Mouse (Mus musculus) large intestine, adult 2 months (tissue): ENCODE measurements around the gene Wnt5a. TPM values are rescaled to one million over a fixed set of nuclear protein-coding genes. Genes with fewer than 3 reads are reported as not detected.

ENCODE experiments used
- DNase-seq: peaks from one replicate; pipeline ENCODE4 v3.0.0-alpha.2; 2012; ENCODE audit warnings: low read depth, low spot score
- WGBS: fragments of 180-500 bp; shearing (Covaris S2); methylation state at CpG from one replicate; pipeline ENCODE4 v1.1.7; 2018; 5-methylcytosine and 5-hydroxymethylcytosine counted together
- polyA plus RNA-seq: library from polyadenylated mRNA; depleted of rRNA; stranded (reverse); fragments of >200 nt; gene quantifications from 2 replicates; pipeline ENCODE4 v1.2.3, GENCODE M21; 2012; rRNA removed

Gene Wnt5a
- 3.3 and 5.1 TPM in 2 replicates for polyA plus RNA-seq

DNA sequence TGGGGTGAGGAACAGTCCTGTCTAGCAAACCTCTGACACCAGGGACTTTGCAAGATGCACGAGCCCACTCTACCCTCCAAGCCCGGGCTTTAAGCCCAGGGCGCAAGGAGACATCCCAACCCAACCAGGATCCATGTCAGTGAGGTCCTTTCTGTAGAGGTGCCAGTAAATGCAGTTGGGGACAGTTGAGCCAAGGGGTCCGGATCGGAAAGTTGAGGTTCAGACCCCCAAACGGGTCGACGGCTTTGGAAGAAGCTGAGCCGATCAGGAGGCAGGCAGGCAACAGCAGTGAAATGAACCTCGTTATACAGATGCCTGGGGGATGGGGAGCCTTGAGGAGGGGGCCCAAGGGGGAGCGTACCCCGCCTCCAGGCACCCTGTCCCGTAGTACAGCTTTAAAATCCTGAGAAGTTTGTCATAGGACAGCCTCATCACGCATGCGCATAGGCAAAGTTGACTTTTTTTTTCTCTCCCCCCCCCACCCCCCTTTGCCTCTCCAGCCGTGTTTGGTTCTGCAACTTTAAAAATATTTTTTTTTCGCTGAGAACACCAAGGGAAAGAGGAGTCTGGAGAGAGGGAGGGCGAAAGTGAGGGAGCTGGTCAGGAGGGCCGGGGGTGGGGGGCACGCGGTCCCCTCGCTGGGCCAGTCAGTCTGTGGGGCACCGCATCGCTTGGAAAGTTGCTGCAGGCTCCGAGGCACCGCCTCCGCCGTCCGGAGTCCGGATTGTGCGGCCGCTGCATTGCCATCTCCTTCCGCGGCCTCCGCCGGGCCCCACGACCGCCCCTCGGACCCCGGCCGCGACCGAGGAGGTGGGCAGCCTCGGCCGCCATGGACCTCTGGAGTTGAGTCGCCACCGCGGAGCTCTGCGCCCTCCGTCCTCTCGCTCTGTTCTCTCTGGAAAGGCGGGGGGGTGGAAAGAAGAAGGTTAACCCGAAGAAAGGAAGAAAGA lies at the start of gene Wnt5a:
Gene Wnt5a (plus strand): TSS at position 650 of the 950 bp plus-strand sequence.
- 3% methylated on average over 53 of the region's 53 CpGs for WGBS
- DNase-seq, result no peak

DNA sequence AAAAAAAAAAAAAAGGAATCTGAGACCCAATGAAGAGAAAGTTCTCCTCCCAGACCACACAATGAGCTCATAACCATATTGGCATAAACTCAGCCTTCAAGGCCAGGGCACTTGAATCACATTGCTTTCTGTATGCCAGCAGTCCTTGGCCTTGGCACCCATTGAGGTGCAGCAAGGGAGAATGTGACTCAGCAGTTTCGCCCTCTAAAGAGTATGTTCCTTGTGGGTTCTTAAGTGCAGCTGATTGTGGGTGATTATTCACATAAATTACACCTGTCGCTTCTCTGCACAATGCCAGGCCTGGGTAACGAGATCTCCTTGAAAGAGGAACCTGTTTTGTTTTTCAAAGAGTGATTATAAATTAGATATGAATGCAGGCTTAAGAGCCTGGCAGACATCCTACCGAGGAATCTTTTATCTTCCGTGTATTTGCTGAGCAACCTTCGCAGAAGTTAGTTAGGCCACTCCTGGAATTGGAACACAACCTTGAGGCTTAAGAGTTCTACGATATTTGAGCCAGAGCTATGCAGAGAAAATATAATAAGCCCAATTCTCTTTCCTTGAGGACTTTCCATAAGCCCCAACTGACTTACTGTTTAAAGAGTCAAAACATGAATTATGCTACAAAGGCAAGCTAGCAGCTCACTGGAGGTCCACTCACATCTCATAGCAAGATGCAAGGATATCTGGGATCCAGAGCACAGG lies 48.0 kb upstream of the Wnt5a start:
- 23% methylated on average over 7 of the region's 7 CpGs for WGBS

DNA sequence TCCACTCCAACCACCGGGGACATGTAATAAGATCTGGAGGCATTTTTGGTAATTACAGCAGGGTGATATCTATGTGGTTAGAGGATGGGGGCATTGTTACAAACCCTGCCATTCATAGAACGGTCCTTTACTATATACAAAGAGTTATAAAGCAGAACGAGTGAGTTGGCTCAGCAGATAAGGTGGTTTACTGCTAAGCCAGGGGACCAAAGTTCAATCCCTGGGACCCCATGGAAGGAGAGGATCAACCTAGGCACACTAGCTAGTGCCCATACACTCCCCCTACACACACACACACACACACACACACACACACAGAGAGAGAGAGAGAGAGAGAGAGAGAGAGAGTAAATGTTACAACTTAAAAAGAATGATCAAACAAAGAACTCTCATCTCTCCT lies 47.1 kb upstream of the Wnt5a start:
- no peak for DNase-seq
- 29% methylated on average over 3 of the region's 3 CpGs for WGBS

More for the DNA sequence above, 48.0 kb upstream of the Wnt5a start:
- peak; percentile 37 for DNase-seq

DNA sequence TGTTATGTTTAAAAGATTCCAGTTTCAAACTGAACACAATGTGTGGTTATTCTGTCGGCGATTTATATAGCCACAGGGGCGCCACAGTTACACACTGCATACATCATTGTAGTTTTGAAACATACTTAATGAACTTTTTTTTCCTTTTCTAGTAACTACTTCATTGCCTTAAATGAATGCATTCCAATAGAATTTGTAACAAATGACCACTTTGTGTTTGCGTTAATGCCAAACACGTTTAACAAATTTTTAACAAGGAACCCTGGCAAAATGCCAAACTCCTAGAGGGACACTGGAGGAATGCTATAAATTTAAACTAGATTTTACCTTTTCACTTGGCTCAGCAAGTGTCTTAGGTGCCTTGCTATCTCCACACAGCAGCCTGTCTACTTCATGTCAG lies 36.6 kb upstream of the Wnt5a start:
- 46% methylated on average over 5 of the region's 5 CpGs for WGBS
- DNase-seq, result no peak

DNA sequence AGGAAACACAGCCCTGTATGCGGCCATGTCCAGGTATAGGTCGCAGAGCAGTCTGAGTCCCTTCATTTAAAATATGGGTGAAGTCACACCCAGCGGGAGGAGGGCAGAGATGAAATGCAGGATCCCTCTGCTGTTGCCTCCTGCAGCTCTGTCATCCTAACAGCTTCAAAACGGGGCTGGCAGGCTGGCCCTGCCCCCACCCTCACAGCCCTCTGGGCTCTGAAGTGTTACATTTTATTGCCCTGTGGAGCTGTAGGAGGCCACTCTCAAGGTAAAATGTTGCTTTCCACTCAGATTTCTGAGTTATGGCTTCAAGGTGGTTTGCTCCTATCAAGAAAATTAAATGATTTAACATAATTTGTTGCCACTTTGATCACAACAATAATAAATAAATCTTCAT lies 34.9 kb upstream of the Wnt5a start:
- DNase-seq, result no peak
- WGBS, result 55% methylated on average over 4 of the region's 4 CpGs

DNA sequence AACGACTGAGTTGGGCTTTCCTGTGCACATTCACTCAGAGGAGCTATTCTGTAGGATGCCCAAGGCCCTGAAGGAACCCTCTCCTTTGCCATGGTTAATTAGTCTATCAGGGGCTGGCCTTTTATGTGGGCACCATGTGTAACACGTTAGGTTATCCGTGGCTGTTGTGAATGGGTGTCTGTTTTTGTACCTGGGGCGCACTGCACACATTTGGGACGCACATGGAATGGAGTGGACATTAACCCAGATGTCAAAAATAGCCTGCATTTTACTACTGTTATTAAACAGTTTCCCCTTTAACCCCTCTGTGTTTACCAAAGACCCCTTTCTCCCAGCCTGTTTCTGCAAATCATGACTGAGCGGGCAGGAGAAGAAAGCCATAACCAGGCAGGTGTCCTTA lies 34.3 kb upstream of the Wnt5a start:
- WGBS, result 71% methylated on average over 6 of the region's 6 CpGs

DNA sequence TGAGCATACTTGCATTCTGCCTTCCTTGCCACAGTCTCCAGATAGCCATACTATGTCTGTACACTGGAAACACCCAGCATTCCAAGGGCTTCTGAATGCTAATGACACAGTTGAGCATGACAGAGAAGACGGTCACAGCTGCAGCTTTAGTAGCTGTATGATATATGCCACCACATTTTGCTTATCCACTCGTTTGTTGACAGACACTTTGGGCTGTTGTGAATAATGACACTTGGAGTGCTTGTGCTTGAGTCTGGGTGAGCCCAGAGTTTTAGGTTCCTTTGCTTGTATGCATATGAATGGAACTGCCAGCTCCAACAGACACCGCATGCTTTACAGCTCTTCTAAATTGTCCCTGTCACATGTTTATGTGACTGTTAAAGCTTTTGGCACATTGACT lies 29.5 kb upstream of the Wnt5a start:
- WGBS, result 52% methylated on average over 3 of the region's 3 CpGs
- no peak for DNase-seq

More for the DNA sequence above, 34.3 kb upstream of the Wnt5a start:
- no peak for DNase-seq

DNA sequence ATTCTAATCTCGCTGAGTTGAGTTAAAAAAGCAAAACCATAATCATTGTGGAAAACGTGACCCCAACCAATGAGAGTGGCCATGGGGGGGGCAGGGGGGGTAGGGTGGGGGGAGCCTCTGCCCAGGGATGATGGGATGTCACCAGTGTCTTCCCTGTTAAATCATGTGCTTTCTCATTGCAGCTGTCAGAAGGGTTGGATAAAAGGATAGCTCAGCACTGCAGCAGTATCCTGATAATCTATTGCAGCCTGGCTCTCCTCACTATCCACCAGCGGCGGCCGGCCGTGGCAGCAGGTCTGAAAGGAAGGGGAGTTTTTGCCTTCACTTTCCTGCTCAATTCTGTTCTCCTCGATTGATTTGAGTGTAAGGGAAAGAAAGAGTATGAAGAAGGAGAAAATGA lies 29.1 kb upstream of the Wnt5a start:
- WGBS, result 43% methylated on average over 7 of the region's 7 CpGs

DNA sequence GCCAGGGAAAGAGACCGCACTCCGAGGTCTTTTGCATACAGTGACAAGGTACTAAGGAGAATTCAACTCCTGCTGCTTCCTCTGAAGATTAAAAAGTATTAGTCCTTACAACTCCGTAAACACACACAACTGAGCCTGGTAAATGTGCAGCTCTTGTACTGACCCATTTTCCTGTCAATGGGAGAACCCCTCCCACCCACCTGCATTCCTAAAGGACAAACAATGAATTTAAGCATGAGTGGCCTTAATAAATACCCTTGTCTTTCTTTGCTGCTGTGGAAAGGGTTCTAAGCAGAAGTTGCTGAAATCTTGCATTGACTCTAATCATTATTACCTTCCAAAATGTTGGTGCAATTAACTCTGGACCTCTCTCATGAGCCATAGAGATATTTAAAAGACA lies 27.8 kb upstream of the Wnt5a start:
- WGBS, result 74% methylated on average over 3 of the region's 3 CpGs
- no peak for DNase-seq

More for the DNA sequence above, 29.1 kb upstream of the Wnt5a start:
- DNase-seq, result no peak

DNA sequence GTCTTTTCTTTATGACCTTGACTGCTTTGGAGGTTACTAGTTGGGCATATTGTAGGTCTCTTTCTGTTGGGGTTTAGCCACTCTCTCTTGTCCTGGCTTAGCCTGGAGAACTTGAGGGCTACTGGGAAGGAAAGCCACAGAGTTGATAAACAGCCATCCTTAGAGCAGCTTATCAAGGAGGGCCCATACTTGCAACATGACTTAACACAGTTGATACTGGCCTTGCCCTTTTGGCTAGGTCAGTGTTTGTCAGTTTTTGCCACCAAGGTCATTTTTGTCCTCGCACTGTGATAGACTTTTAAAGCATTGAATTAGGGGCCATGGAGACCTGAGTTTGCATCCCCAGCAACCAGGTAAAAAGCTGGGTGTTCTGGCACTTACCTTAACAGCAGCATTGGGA lies 23.7 kb upstream of the Wnt5a start:
- no peak for DNase-seq
- WGBS, result 70% methylated on average over 1 of the region's 1 CpGs

DNA sequence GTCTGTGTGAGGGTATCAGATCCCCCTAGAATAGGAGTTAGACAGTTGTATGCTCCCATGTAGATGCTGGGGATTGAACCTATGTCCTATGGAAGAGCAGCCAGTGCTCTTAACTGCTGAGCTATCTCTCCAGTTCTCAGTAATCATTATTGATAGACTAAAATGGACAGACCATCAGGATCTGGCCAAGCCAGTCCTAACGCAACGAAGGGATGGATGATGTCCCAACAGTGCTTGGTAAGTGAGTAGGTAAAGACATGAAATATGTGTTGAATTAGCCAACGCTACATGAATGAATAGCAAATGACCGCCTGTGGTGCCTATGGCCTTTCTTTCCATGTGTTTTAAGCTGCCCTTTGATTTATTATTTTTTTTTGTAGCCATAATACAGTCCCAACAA lies 10.7 kb upstream of the Wnt5a start:
- DNase-seq, result no peak
- WGBS, result 92% methylated on average over 4 of the region's 4 CpGs

DNA sequence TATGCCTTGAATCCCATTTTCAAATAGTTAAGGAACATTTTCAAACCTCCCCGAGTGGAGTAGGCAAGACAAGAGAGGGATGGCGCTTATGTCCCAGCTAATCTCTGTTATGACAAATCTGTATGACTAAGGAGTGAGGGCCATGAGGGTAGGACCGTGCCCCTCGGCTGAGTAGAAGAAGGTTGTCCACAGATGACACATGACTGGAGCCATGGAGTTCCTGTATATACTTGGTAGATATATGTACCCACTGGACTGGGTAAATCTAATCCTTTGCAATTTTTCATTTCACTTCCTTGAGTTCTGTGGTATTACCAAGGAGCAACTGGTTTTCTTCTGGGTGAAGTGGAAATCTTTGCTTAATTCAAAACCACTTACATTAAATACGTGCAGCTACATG lies 10.3 kb upstream of the Wnt5a start:
- no peak for DNase-seq
- WGBS, result 91% methylated on average over 5 of the region's 5 CpGs

DNA sequence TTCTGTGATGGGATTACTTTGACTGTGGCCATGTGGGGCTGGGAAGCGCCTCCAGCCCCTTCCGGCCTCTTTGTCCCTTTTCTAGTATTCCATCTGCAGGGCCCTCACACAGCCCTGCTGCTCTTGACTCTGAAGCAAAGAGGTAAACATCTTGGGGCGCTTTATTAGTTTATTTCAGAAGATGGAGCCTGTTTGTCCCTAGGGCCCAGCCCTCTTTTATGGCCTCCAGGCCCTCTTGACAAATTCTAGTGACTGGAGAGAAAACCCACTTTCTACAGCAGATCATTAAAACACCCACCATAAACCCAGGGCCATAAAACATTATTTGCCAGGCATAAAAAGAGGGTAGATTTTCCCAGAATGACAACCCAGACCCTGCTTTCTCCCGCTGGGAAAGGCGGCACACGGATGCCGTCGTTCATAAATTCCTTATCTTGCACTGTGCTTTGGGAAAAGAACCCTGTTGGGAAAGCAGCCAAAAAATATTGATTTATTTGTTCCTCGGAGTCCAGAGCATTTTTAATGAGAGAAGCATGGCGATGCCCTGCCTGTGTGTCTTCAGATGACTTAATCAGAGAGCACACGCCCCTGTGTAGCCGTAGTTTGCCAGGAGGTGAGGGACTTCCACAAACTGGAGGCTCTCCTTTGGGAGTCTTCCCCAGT lies 3.2 kb upstream of the Wnt5a start:
- no peak for DNase-seq
- WGBS, result 21% methylated on average over 12 of the region's 12 CpGs

DNA sequence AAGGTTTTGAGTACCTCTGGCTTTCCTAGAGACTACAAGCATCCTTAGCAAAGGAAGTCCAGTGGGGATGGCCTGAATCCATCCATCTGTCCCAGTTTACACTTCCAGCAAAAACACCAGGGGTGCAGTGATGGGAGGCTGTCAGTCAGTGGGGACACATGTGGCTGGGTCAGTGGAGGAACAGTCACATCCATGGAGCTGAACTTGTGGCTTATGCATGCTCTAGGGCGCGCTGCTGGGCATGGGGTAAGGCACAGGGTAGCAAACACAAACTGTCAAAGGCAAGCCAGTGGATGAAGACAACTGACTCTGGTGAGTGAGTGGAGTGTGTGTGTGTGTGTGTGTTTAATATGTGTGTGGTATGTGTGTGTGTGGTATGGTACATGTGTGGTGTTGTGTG lies 1.3 kb upstream of the Wnt5a start:
- 92% methylated on average over 2 of the region's 2 CpGs for WGBS
- no peak for DNase-seq

DNA sequence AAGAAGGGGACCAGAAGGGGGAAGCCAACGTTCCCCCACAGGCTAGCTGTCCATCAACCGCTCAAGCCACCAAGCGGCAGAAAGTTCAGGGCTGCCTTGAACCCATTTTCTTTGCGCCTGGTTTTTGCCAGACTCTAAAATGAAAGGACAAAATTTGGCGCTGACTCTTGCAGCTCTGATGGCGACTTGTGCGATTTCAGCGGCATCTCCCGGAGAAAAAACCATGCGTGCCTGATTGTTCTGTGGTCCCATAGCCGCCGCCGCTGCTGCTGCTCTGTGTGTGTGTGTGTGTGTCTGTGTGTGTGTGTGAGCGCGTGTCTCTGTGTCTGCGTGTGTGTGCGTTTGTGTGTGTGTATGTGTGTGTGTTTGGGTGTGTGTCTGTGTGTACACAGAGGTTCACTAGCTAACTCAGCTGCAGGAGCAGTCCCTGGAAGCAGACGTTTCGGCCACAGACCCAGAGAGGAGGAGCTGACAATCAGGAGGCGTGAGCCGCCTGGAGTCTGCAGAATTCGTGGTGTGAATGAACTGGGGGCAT lies 568 bp downstream of the Wnt5a start:
- no peak for DNase-seq
- under 1% methylated on average over 22 of the region's 22 CpGs for WGBS

DNA sequence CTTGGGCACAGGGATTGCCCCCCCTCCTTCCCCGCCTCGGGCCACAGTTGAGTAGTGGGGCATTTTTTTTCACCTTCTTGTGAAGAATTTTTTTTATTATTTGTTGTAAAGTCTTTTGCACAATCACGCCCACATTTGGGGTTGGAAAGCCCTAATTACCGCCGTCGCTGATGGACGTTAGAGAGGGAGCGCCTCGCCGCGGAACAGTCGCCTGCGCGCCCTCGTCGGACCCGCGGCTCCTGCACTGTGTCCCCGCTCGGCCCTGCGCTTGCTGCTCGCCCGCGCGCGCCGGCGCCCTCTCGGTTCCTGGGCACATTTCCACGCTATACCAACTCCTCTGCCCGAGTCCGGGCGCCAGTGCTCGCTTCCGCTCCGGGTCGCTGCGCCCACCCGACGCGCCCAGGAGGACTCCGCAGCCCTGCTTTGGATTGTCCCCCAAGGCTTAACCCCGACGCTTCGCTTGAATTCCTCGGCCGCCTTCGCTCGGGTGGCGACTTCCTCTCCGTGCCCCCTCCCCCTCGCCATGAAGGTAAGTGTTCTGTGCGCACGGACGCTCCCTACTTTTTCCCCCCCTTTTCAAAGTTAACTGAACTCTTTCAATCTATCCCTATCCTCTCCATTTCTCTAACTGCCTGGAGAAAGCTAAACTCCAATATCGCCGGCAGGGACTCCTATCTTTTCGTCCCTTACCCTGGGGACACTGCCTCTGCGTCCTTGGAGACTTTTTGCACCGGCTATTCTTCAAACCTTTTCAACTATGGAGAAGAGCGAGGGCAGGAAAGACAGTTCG lies 1.2 kb downstream of the Wnt5a start:
- WGBS, result 1% methylated on average over 62 of the region's 62 CpGs
- no peak for DNase-seq

DNA sequence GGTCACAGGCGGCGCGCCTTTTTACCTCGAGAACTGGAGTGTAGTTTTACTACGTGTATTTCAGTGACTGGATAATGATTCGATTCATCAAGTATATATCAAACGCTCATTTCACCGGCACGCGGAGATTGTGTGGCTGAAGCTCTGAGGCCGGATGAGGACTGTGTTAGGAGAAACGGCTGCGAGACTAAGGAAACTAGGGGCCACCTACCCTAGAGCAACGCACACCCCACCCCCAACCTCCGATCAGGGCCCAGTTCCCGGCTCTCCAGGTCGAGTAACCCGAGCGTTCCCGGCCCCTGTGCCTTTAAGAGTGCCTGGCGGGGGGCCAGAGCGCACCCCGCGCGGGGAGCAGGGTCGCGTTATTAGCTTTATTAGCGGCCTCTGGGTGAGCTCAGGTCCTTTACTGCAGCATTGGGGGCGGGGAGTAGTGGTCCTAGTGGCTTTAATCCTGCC lies 1.9 kb downstream of the Wnt5a start:
- under 1% methylated on average over 29 of the region's 29 CpGs for WGBS
- DNase-seq, result no peak

DNA sequence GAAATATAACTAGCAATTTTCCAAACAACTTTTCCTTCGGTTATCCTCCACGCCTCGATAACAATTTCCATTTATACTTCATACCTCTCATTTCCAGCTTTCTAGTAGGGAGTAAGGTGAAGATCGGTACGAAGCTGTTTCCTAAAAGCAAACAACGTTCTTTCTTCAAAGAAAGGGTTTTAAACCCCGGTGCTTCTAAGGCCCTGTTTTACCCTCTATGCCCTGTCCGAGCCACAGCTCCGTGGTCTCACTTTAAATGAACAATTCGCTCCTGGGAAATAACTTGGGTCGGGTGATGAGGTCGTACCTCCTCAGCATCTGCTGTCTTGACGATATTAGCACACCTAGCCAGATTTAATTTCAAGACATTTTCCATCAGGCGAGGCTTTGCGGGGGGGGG lies 2.5 kb downstream of the Wnt5a start:
- 1% methylated on average over 15 of the region's 15 CpGs for WGBS
- no peak for DNase-seq

DNA sequence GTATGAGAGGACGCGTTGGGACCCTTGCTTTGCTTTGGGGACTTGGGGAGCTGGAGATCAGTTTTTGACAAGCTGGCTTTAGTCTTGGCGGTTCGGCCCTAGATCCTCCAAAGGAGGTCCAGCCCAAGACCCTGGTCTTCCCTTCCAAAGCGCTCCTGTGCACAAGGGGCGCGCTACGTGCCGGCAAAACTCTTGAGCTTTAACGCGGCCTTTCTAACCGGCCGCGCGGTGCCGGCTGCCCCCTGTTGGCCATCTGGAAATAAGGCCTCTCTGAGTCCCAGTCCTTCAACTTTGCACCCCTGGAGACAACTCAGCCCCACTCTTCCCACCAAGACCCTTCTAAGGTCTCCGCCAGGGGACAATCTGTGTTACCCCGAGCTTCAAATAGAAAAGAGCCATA lies 2.9 kb downstream of the Wnt5a start:
- 4% methylated on average over 18 of the region's 18 CpGs for WGBS
- DNase-seq, result no peak
